Mouse (Mus musculus) kidney, postnatal 0 days (tissue): ENCODE results near the gene D2hgdh. TPM values are rescaled to one million over a fixed set of nuclear protein-coding genes. Genes with fewer than 3 reads are reported as not detected.

Experiments
- ATAC-seq: fragments of 200-750 bp; cut with Nextera tagmentation; replicated peaks from 2 replicates; pipeline ENCODE4 v1.8.0; 2017; ENCODE audit warnings: low read depth, moderate number of reproducible peaks, moderate TSS enrichment, moderate library complexity; ENCODE audit not compliant: low FRiP score
- DNase-seq: peaks from one replicate; pipeline ENCODE4 v3.0.0-alpha.2; 2016; ENCODE audit warnings: low spot score
- H3K27ac ChIP-seq: fragments of 300-500 bp; sonication (generic); 2 replicates; pipeline ENCODE4 v1.5.1; 2014; ENCODE audit warnings: mild to moderate bottlenecking
- H3K27me3 ChIP-seq: fragments of 300-500 bp; sonication (generic); 2 replicates; pipeline ENCODE4 v1.6.1; 2014; ENCODE audit warnings: low read length, mixed read lengths; ENCODE audit not compliant: insufficient read depth
- H3K36me3 ChIP-seq: fragments of 300-500 bp; sonication (generic); 2 replicates; pipeline ENCODE4 v1.6.1; 2014; ENCODE audit warnings: low read length, mixed read lengths; ENCODE audit not compliant: insufficient read depth
- H3K4me1 ChIP-seq: fragments of 300-500 bp; sonication (generic); replicated peaks from 2 replicates; pipeline ENCODE4 v1.6.1; 2014; ENCODE audit warnings: antibody characterized with exemption, low read length, mixed read lengths; ENCODE audit not compliant: insufficient read depth
- H3K4me2 ChIP-seq: fragments of 300-500 bp; sonication (generic); 2 replicates; pipeline ENCODE4 v1.6.1; 2014; ENCODE audit warnings: mild to moderate bottlenecking, low read length, moderate library complexity, mixed read lengths
- H3K4me3 ChIP-seq: fragments of 300-500 bp; sonication (generic); replicated peaks from 2 replicates; pipeline ENCODE4 v1.5.1; 2014; ENCODE audit warnings: low read depth, low read length
- H3K9ac ChIP-seq: fragments of 300-500 bp; sonication (generic); 2 replicates; pipeline ENCODE4 v1.6.1; 2014; ENCODE audit warnings: low read depth, low read length
- H3K9me3 ChIP-seq: fragments of 300-500 bp; sonication (generic); replicated peaks from 2 replicates; pipeline ENCODE4 v1.6.1; 2016; ENCODE audit warnings: low read length, inconsistent platforms, mixed read lengths
- CTCF ChIP-seq: IDR thresholded peaks from 2 replicates; pipeline ENCODE4 v1.5.1; 2016; ENCODE audit warnings: antibody characterized with exemption, low read depth, mild to moderate bottlenecking, moderate library complexity
- WGBS: fragments of 180-500 bp; shearing (Covaris S2); extraction: QIAGEN DNeasy Blood & Tissue Kit; methylation state at CpG from one replicate; pipeline ENCODE4 v1.1.7; 2014; 5-methylcytosine and 5-hydroxymethylcytosine counted together
- polyA plus RNA-seq: library from polyadenylated mRNA; unstranded; fragments of >200 nt; fragmentation: Nextera tagmentation; extraction: Ambion mirVana; gene quantifications from 2 replicates; pipeline ENCODE4 v1.2.1, GENCODE M21; 2015

The D2hgdh gene
- polyA plus RNA-seq: 12.7 and 13.3 TPM in 2 replicates

DNA sequence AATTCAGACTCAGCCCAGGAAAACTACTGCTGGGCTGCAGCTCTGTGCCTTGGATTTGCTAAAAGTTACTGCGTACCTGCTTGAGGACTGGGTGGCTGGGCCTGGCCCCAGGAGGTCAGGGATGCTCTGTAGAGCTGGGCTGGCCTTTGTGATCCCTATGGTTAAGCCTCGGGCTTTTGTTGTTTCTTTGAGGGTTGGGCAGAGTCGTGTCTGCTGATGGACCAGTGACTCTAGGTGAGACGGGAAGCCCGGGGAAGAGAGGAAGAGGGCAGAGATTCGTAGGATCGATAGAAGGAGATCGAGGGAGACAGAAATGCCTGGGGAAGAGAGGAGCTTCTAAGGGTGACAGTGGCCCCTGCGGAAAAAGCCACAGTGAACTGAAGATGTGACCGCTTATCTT is at the start of gene D2hgdh:
D2hgdh (plus strand) TSS at position 301 of the 400 bp plus-strand sequence.
- Histone ChIP-seq H3K9me3 (no peaks in the 10 kb centered on the region), H3K36me3 (peaks cover 7% of the 10 kb centered on the region; the same call in 1 of the 2 replicates), H3K4me3 (peak within 1 kb of the TSS; percentile 47), H3K4me1 (0 out of 2 replicates have a peak, but pooled peaks cover 6% of the 10 kb centered on the region), H3K9ac (peak within 1 kb of the TSS; percentile 59), H3K4me2 (peak within 1 kb of the TSS; percentile 69), H3K27me3 (no peaks in the 10 kb centered on the region), H3K27ac (peak within 1 kb of the TSS; percentile 96)
- no peak for TF ChIP-seq CTCF
- ATAC-seq (peak; percentile 14), DNase-seq (peak; percentile 3)
- WGBS: 6% methylated on average over 10 of the region's 10 CpGs

GRCm38 (mm10) chr1:93776686-93777085 is 48.0 kb upstream of the D2hgdh start:
- Histone ChIP-seq H3K36me3 (peaks cover 59% of the 10 kb centered on the region), H3K4me1 (no peaks in the 10 kb centered on the region), H3K4me3 (no peak overlapping the region), H3K27ac (no peak overlapping the region), H3K4me2 (no peak overlapping the region), H3K9me3 (no peaks in the 10 kb centered on the region), H3K27me3 (no peaks in the 10 kb centered on the region), H3K9ac (no peak overlapping the region)
- 95% methylated on average over 5 of the region's 5 CpGs for WGBS
- TF ChIP-seq CTCF: no peak
- DNase-seq (no peak), ATAC-seq (no peak)

DNA sequence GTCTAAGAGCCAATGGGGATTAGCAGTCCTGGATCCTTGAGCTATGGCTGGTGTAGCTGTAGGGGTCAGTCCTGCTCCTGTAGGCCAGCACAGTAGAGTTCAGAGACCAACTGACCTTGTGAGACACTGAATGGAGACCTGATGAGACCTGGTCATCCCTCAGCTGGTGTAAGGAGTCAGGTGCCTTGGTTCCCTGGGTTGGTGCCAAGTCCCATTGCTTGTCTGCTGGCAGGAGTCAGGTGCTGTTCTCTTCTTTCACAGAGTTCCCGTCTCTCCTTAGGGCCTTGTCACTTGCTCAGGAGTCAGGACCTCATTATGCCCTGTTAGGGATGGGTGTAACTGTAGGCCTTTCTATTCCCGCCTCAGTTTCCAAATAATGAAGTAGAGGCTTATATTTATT is 37.8 kb upstream of the D2hgdh start:
- Histone ChIP-seq H3K9ac (no peak overlapping the region), H3K9me3 (no peaks in the 10 kb centered on the region), H3K4me1 (no peaks in the 10 kb centered on the region), H3K4me2 (no peak overlapping the region), H3K27ac (no peak overlapping the region), H3K4me3 (no peak overlapping the region), H3K27me3 (no peaks in the 10 kb centered on the region), H3K36me3 (peaks cover 70% of the 10 kb centered on the region)
- no peak for TF ChIP-seq CTCF
- 0 out of 2 replicates have a peak, but pooled peaks have one; percentile 21 for ATAC-seq
- WGBS: 83% methylated on average over 2 of the region's 2 CpGs
- DNase-seq: no peak

- TF ChIP-seq CTCF: no peak
- 95% methylated on average over 8 of the region's 8 CpGs for WGBS
- ATAC-seq: no peak
Observed at GRCm38 (mm10) chr1:93794526-93794925, 30.2 kb upstream of the D2hgdh start.

DNA sequence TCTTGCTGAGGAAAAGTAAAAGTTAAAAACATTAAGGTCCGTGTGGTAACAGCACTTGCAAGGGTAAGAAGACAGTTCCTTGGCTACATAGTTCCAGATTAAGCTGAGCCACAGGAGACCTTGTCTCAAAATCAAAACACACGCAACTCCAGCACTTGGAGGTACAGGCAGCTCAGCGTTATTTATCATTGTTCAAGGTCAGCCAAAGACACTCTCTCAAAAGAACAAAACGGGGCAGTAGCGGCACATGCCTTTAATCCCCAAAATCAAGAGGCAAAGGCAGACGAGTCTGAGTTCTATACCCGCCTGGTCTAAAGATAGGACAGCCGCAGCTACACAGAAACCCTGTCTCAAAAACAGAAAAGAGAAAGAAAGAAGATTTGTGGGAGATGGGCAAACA is 28.8 kb upstream of the D2hgdh start:
- Histone ChIP-seq H3K27ac (no peak overlapping the region), H3K4me3 (no peak overlapping the region), H3K4me1 (no peaks in the 10 kb centered on the region), H3K4me2 (no peak overlapping the region), H3K9me3 (no peaks in the 10 kb centered on the region), H3K36me3 (peaks cover 37% of the 10 kb centered on the region), H3K9ac (no peak overlapping the region), H3K27me3 (no peaks in the 10 kb centered on the region)
- ATAC-seq (no peak), DNase-seq (no peak)
- WGBS: 81% methylated on average over 8 of the region's 8 CpGs
- no peak for TF ChIP-seq CTCF

More at GRCm38 (mm10) chr1:93794526-93794925, 30.2 kb upstream of the D2hgdh start:
- H3K9me3 ChIP-seq: no peaks in the 10 kb centered on the region
- H3K4me2 ChIP-seq: no peak overlapping the region
- H3K4me1 ChIP-seq: no peaks in the 10 kb centered on the region
- H3K36me3 ChIP-seq: peaks cover 46% of the 10 kb centered on the region
- H3K27ac ChIP-seq: no peak overlapping the region
- DNase-seq: no peak
- no peak overlapping the region for H3K4me3 ChIP-seq
- no peaks in the 10 kb centered on the region for H3K27me3 ChIP-seq
- no peak overlapping the region for H3K9ac ChIP-seq

DNA sequence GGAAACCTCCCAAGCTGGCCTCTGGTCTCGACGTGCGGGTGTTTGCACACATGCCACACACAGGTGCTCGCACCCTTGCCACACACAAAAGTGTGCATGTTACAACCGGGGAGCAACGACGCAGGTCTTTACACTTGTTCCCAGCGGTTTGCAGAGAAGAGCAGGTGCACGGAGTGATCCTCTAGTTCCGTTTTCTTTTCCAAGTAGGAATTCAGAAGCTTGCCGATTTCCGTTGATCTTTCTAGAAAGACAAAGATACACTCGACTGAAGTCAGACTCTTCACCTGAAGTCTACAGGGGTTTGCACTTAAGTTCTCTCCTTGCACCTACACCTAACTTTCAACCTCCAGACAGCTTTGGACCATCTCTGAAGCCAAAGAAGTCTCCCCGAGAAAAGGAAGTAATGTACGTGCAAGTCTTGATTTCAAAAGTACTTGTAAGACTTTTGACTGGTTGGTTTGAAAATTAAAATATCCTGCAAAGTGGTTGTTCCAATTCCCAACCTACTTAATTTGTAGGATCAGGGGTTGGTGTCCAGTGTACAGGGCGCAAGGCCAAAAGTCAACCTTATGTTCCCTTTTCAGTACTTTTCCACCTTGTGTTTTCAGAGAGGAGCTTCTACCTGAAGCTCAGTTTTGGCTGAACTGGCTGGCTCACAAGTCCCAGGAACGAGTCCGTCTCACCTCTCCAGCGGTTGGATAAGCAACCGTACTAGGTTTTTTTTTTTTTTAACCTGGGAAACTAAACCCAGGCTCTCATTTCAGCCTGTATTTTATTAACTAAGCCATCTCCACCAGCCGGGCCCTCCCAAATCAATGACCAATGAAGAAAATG is 23.8 kb upstream of the D2hgdh start:
- H3K4me1 ChIP-seq: peaks cover 9% of the 10 kb centered on the region
- 72% methylated on average over 21 of the region's 21 CpGs for WGBS
- DNase-seq (peak; percentile 16), ATAC-seq (no peak)
- no peaks in the 10 kb centered on the region for H3K9me3 ChIP-seq
- peaks cover 7% of the 10 kb centered on the region; the same call in 1 of the 2 replicates for H3K36me3 ChIP-seq
- H3K9ac ChIP-seq: peak overlapping the region; percentile 70
- no peaks in the 10 kb centered on the region for H3K27me3 ChIP-seq
- peak overlapping the region; percentile 87 for H3K27ac ChIP-seq
- peak overlapping the region; percentile 59 for H3K4me3 ChIP-seq
- peak overlapping the region; percentile 72 for H3K4me2 ChIP-seq
- TF ChIP-seq CTCF: no peak
